Mouse (Mus musculus) midbrain, embryonic 11.5 days (tissue): Measurements from ENCODE around the gene Gtf3c6. TPM values are rescaled to one million over a fixed set of nuclear protein-coding genes. Genes with fewer than 3 reads are reported as not detected.

Experiments used
- ATAC-seq: fragments of 200-750 bp; cut with Nextera tagmentation; 2 replicates; pipeline ENCODE4 v1.8.0; 2017; ENCODE audit warnings: moderate TSS enrichment, moderate library complexity; ENCODE audit not compliant: low FRiP score
- DNase-seq: peaks from one replicate; pipeline ENCODE4 v3.0.0; 2015; ENCODE audit warnings: low spot score; ENCODE audit errors: missing footprints
- H3K27ac ChIP-seq: fragments of 300-500 bp; sonication (generic); 2 replicates; pipeline ENCODE4 v1.5.1; 2014; ENCODE audit warnings: low read depth, low read length
- H3K27me3 ChIP-seq: fragments of 300-500 bp; sonication (generic); 2 replicates; pipeline ENCODE4 v1.6.1; 2014; ENCODE audit warnings: mild to moderate bottlenecking, low read length, moderate library complexity, mixed read lengths; ENCODE audit not compliant: control insufficient read depth, insufficient read depth
- H3K36me3 ChIP-seq: fragments of 300-500 bp; sonication (generic); 2 replicates; pipeline ENCODE4 v1.6.1; 2014; ENCODE audit warnings: mild to moderate bottlenecking, low read length, moderate library complexity, mixed read lengths; ENCODE audit not compliant: control insufficient read depth, insufficient read depth
- H3K4me1 ChIP-seq: fragments of 300-500 bp; sonication (generic); 2 replicates; pipeline ENCODE4 v1.6.1; 2014; ENCODE audit warnings: low read length; ENCODE audit not compliant: control insufficient read depth, insufficient read depth
- H3K4me2 ChIP-seq: fragments of 300-500 bp; sonication (generic); 2 replicates; pipeline ENCODE4 v1.6.1; 2014; ENCODE audit warnings: mild to moderate bottlenecking, moderate library complexity
- H3K4me3 ChIP-seq: fragments of 300-500 bp; sonication (generic); 2 replicates; pipeline ENCODE4 v1.5.1; 2014; ENCODE audit warnings: low read depth, low read length
- H3K9ac ChIP-seq: fragments of 300-500 bp; sonication (generic); 2 replicates; pipeline ENCODE4 v1.6.1; 2014; ENCODE audit warnings: low read length
- H3K9me3 ChIP-seq: fragments of 300-500 bp; sonication (generic); 2 replicates; pipeline ENCODE4 v1.6.1; 2016; ENCODE audit warnings: low read length; ENCODE audit not compliant: control insufficient read depth
- WGBS: fragments of 180-500 bp; shearing (Covaris S2); extraction: QIAGEN DNeasy Blood & Tissue Kit; methylation state at CpG from one replicate; pipeline ENCODE4 v1.1.7; 2014; 5-methylcytosine and 5-hydroxymethylcytosine counted together
- polyA plus RNA-seq: library from polyadenylated mRNA; unstranded; fragments of >200 nt; fragmentation: Nextera tagmentation; extraction: Ambion mirVana; gene quantifications from 2 replicates; pipeline ENCODE4 v1.2.1, GENCODE M21; 2014

Gene Gtf3c6
- polyA plus RNA-seq, 1 experiment from 2014 or later: 133 TPM

DNA sequence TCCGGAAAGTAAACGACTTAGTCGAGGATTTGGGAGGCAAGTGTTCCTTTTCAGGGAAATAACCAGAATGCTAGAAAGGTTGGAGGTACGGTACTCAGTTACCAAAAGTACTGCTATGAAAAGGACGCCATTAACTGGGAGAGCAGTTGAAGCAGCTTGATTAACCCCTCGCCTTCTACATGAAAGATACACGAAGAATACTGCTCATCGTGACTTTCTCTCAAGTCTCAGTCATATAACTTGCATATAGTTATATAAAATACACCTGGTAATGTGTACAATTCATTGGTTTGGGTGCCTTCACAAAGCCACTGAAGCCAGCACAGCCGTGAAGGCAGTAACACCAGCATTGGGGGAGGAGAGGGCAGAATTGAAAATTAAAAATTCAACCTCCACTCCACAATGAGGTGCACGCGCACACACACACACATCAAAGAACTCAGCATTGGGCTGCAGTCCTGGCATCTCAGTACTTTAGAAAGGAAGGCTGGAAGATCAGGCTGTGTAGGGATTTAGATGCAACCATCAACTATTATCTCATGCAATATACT is 10.7 kb downstream of the Gtf3c6 start:
- Histone ChIP-seq H3K9ac (peak overlapping the region; percentile 66; the same call in 1 of the 2 replicates), H3K36me3 (peaks cover 6% of the 10 kb centered on the region; the same call in 1 of the 2 replicates), H3K27ac (peak overlapping the region; percentile 41), H3K4me3 (peak overlapping the region; percentile 52), H3K4me1 (peaks cover 3% of the 10 kb centered on the region; the same call in 1 of the 2 replicates), H3K27me3 (no peaks in the 10 kb centered on the region), H3K4me2 (peak overlapping the region; percentile 44), H3K9me3 (no peaks in the 10 kb centered on the region)
- DNase-seq (peak; percentile 84), ATAC-seq (peak; percentile 31)
- 39% methylated on average over 11 of the region's 11 CpGs for WGBS

GRCm38 (mm10) chr10:40246374-40247165 is 11.3 kb downstream of the Gtf3c6 start, which contains the start of gene Rpf2:
Gene Rpf2 (minus strand): TSS chr10:40247036.
- Histone ChIP-seq H3K36me3 (peaks cover 6% of the 10 kb centered on the region; the same call in 1 of the 2 replicates), H3K4me2 (peak within 1 kb of the TSS; percentile 75), H3K9me3 (no peaks in the 10 kb centered on the region), H3K9ac (peak within 1 kb of the TSS; percentile 66), H3K27me3 (no peaks in the 10 kb centered on the region), H3K4me1 (peaks cover 3% of the 10 kb centered on the region; the same call in 1 of the 2 replicates), H3K27ac (peak within 1 kb of the TSS; percentile 41), H3K4me3 (peak within 1 kb of the TSS; percentile 52)
- DNase-seq (peak; percentile 99), ATAC-seq (peak; percentile 96)
- under 1% methylated on average over 54 of the region's 54 CpGs for WGBS

- H3K9me3 ChIP-seq: no peaks in the 10 kb centered on the region
- no peaks in the 10 kb centered on the region for H3K27me3 ChIP-seq
- 91% methylated on average over 5 of the region's 5 CpGs for WGBS
- no peak overlapping the region for H3K27ac ChIP-seq
- H3K4me2 ChIP-seq: no peak overlapping the region
- no peaks in the 10 kb centered on the region for H3K4me1 ChIP-seq
- peaks cover 7% of the 10 kb centered on the region; the same call in 1 of the 2 replicates for H3K36me3 ChIP-seq
- H3K4me3 ChIP-seq: no peak overlapping the region
- DNase-seq: no peak
- no peak for ATAC-seq
- H3K9ac ChIP-seq: no peak overlapping the region
Measured at GRCm38 (mm10) chr10:40237826-40238225, 20.1 kb downstream of the Gtf3c6 start.

- H3K27ac ChIP-seq: no peak overlapping the region
- peaks cover 8% of the 10 kb centered on the region for H3K36me3 ChIP-seq
- H3K27me3 ChIP-seq: no peaks in the 10 kb centered on the region
- DNase-seq (no peak), ATAC-seq (no peak)
- H3K9ac ChIP-seq: no peak overlapping the region
- no peak overlapping the region for H3K4me3 ChIP-seq
- H3K9me3 ChIP-seq: no peaks in the 10 kb centered on the region
- H3K4me1 ChIP-seq: no peaks in the 10 kb centered on the region
- 89% methylated on average over 3 of the region's 3 CpGs for WGBS
- no peak overlapping the region for H3K4me2 ChIP-seq
Measured at GRCm38 (mm10) chr10:40233241-40233640, 24.7 kb downstream of the Gtf3c6 start.

DNA sequence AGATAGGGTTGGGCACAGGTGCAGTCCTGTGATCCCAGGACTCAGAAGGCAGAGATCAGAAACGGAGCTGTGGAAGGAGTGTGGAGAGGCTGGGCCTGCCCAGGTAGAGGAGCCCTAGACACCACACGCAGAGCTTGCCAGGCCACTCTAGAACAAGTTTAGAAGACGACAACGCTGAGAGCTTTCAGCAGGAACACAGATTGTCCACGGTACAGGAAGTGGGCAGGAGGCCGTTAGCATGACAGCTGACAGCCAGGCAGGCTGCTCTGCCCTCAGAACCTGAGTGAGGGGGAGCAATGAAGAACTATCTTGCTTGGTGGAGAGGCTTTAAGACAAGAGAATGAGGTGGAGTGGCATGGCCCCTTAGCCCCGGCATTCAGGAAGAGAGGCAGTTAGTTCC is 25.5 kb downstream of the Gtf3c6 start:
- Histone ChIP-seq H3K4me2 (no peak overlapping the region), H3K9ac (no peak overlapping the region), H3K36me3 (peaks cover 11% of the 10 kb centered on the region), H3K4me1 (no peaks in the 10 kb centered on the region), H3K27me3 (no peaks in the 10 kb centered on the region), H3K9me3 (no peaks in the 10 kb centered on the region), H3K4me3 (no peak overlapping the region), H3K27ac (no peak overlapping the region)
- 92% methylated on average over 7 of the region's 7 CpGs for WGBS
- ATAC-seq (no peak), DNase-seq (no peak)

DNA sequence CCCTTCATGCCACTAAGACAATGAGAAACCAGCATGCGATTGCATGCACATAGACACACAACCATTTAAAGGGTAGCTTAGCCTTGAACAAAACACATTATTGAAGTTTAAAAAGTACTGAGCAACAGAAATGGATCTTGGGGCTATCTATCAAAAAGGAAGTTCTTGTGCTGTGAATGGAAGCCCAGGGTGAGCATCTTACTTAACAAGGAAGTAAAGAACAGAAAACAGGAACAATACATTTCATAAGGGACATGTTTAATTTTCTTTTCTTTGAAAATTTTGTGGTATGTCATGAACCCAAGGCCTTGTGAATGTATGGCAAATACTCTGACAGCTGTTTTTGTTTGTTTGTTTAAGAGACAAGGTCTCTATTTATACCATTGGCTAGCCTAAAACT is 28.2 kb downstream of the Gtf3c6 start:
- Histone ChIP-seq H3K36me3 (peaks cover 24% of the 10 kb centered on the region), H3K27ac (no peak overlapping the region), H3K4me1 (no peaks in the 10 kb centered on the region), H3K9me3 (no peaks in the 10 kb centered on the region), H3K4me2 (no peak overlapping the region), H3K9ac (no peak overlapping the region), H3K27me3 (no peaks in the 10 kb centered on the region), H3K4me3 (no peak overlapping the region)
- no peak for DNase-seq
- WGBS: 97% methylated on average over 1 of the region's 1 CpGs
- ATAC-seq: no peak

DNA sequence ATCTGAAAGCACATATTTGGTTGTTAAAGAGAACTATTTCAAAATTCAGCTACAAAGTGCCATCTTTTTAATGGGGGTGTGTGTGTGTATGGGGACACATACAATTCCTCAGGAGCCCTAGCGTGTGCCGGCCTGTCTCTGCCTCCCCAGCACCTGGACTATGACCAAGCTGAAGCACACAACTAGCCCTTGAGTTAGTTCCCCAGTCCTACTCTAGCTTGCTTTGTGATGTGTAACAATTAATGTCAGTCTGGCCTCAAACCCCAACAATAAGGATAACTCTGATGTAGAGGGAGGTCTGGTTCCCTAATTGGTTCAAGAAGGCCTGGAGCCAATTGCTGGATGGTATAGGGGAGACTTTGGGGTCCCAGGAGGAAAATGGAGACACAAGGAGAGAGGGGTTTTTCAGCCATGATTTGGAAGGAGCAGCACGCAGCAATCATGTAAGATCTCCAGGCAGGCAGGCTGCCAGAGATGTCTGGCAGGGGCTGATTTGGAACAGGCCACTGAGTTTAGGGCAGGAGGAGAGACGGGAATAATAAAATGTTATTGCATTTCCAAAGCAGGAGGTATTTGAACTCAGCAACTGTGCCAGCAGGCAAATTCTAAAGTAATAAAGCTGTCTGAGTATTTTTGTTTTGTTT is 30.1 kb downstream of the Gtf3c6 start:
- Histone ChIP-seq H3K4me2 (no peak overlapping the region), H3K4me3 (no peak overlapping the region), H3K27ac (no peak overlapping the region), H3K9ac (no peak overlapping the region), H3K4me1 (no peaks in the 10 kb centered on the region), H3K36me3 (peaks cover 27% of the 10 kb centered on the region), H3K27me3 (no peaks in the 10 kb centered on the region), H3K9me3 (no peaks in the 10 kb centered on the region)
- DNase-seq (no peak), ATAC-seq (no peak)
- 88% methylated on average over 4 of the region's 4 CpGs for WGBS

GRCm38 (mm10) chr10:40218874-40219273 is 39.0 kb downstream of the Gtf3c6 start:
- H3K4me2 ChIP-seq: no peak overlapping the region
- H3K4me3 ChIP-seq: no peak overlapping the region
- ATAC-seq: no peak
- DNase-seq: no peak
- no peaks in the 10 kb centered on the region for H3K27me3 ChIP-seq
- H3K27ac ChIP-seq: no peak overlapping the region
- no peaks in the 10 kb centered on the region; the same call in 1 of the 2 replicates for H3K9me3 ChIP-seq
- no peaks in the 10 kb centered on the region for H3K4me1 ChIP-seq
- WGBS: 90% methylated on average over 3 of the region's 3 CpGs
- H3K9ac ChIP-seq: no peak overlapping the region
- peaks cover 13% of the 10 kb centered on the region for H3K36me3 ChIP-seq
